Mouse (Mus musculus): ENCODE measurements at regions not wholly inside any gene's neighbourhood (a gene's known extent, or its start where the extent isn't known, plus 50 kb on each side); places are given as distances from the start of the nearest gene placed in this dataset.

DNA sequence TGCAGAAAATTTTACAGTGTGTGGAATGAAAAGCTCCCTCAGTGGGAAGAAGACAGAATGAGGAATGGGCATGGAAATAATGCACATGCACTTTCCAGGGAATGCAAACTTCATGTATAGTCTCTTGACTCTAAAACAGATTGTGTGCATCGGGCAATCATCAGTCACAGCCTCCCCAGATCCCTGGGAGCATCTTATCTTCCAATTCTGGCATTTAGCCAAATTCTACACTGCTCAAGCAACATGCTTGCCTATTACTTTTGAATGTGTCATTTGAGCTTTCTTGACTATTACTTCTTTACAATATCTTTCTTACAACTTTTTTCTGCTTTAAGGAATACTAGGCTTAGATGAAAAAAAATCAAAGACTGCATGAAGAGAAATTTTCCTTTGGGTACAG is 397.9 kb upstream of the Grm7 start:
- DNase-seq = peak; percentile 65

DNA sequence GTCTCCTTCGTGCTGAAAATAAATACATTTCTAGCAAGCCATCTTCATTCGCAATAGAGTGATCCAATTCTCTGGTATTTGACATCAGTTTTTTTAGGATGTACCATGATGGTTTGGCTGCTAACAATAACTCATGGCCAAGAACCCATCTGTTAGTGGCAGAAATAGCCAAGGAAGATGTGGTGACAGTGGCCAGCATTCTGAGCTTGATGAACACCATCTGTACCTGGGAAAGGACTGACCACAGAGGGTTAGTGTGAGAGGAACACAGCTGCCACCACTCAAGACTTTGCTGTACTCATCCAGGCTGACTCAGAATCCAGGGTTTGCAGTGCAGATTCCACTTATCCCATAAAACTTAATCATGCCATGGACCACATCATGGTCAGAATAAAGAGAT is 348.8 kb upstream of the Grm7 start:
- 69% methylated on average over 2 of the region's 2 CpGs for WGBS
- no peak for ATAC-seq (ENCODE audit: insufficient read depth)

More for the DNA sequence above, 397.9 kb upstream of the Grm7 start:
- TF ChIP-seq CTCF (IDR thresholded peaks at IDR 0.05; ENCODE audit: low read depth) = no peak
- no peaks in the 10 kb centered on the region for H3K36me3 ChIP-seq (ENCODE audit: insufficient read depth)
- no peaks in the 10 kb centered on the region for H3K9me3 ChIP-seq (ENCODE audit: low read depth, low read length)
- H3K4me2 ChIP-seq = no peak overlapping the region
- 19% methylated on average over 1 of the region's 1 CpGs for WGBS
- no peaks in the 10 kb centered on the region for H3K4me1 ChIP-seq (ENCODE audit: insufficient read depth)
- H3K9ac ChIP-seq = no peak overlapping the region
- no peak overlapping the region for H3K27ac ChIP-seq (ENCODE audit: low read depth)
- no peaks in the 10 kb centered on the region for H3K27me3 ChIP-seq (ENCODE audit: insufficient read depth, low read length)
- ATAC-seq (ENCODE audit: insufficient read depth) = peak; percentile 75; the same call in 1 of the 2 replicates
- H3K4me3 ChIP-seq (ENCODE audit: low read depth, low read length) = no peak overlapping the region

More for the DNA sequence above, 348.8 kb upstream of the Grm7 start:
- Histone ChIP-seq H3K4me3 (ENCODE audit: low read depth, low read length) (no peak overlapping the region), H3K36me3 (ENCODE audit: insufficient read depth) (no peaks in the 10 kb centered on the region), H3K27ac (ENCODE audit: low read depth) (no peak overlapping the region), H3K27me3 (ENCODE audit: insufficient read depth, low read length) (no peaks in the 10 kb centered on the region), H3K4me1 (ENCODE audit: insufficient read depth) (no peaks in the 10 kb centered on the region), H3K9me3 (ENCODE audit: low read depth, low read length) (no peaks in the 10 kb centered on the region), H3K9ac (no peak overlapping the region), H3K4me2 (no peak overlapping the region)
- DNase-seq = no peak
- no peak for TF ChIP-seq CTCF (IDR thresholded peaks at IDR 0.05; ENCODE audit: low read depth)
